ENCODE assay signal across 18 mouse cellular contexts in genomic region chr7:126856741-126857420, GRCm38 (mm10). TPM values are rescaled to one million over a fixed set of nuclear protein-coding genes. Genes with fewer than 3 reads are reported as not detected.
DNase-seq lines count a peak whose midpoint lies in the region; ATAC-seq and TF ChIP-seq lines count a peak whose summit lies in the region.
"Had no signal": no experiment of that assay in that cellular context is flagged by ENCODE, and none has a peak within 500 bp of the region (broad histone marks: within the 10 kb centered on the region; RNA-seq: fewer than 3 reads in every experiment).

No protein-coding gene starts in this region.

- peaks cover 82% of the 10 kb centered on the region for H3K36me3 ChIP-seq in embryonic facial prominence, embryonic 13.5 days
- peaks cover 89% of the 10 kb centered on the region for H3K36me3 ChIP-seq in embryonic facial prominence, embryonic 10.5 days (replicated peaks)
- H3K36me3 ChIP-seq in ES-Bruce4 (ENCODE audit: control insufficient read depth, insufficient read depth, low read length, poor library complexity, severe bottlenecking) = peaks cover 34% of the 10 kb centered on the region
- peaks cover 44% of the 10 kb centered on the region for H3K36me3 ChIP-seq in lung, embryonic 15.5 days

- H3K4me2 ChIP-seq in embryonic facial prominence, embryonic 13.5 days = no peak overlapping the region
- no peak overlapping the region for H3K4me2 ChIP-seq in lung, embryonic 15.5 days
- H3K4me2 ChIP-seq: embryonic facial prominence, embryonic 15.5 days; liver, embryonic 13.5 days had no signal

- intact Hi-C loops in heart, postnatal 10 days (cut with DNase I) = no loop called here

- TF ChIP-seq EP300 in ES-Bruce4 (IDR thresholded peaks at IDR 0.05; ENCODE audit: insufficient read depth, low read depth, low read length) = no peak

- 70% methylated on average over 9 of the region's 9 CpGs for WGBS in embryonic facial prominence, embryonic 13.5 days
- 80% methylated on average over 9 of the region's 9 CpGs for WGBS in embryonic facial prominence, embryonic 10.5 days
- 58% methylated on average over 9 of the region's 9 CpGs for WGBS in lung, embryonic 15.5 days

- TF ChIP-seq POLR2A in ES-Bruce4 (IDR thresholded peaks at IDR 0.05; ENCODE audit: insufficient read depth, low read length) = no peak

- peaks cover 19% of the 10 kb centered on the region for H3K4me1 ChIP-seq in embryonic facial prominence, embryonic 13.5 days
- peaks cover 17% of the 10 kb centered on the region for H3K4me1 ChIP-seq in embryonic facial prominence, embryonic 10.5 days
- peaks cover 7% of the 10 kb centered on the region for H3K4me1 ChIP-seq in ES-Bruce4 (ENCODE audit: control insufficient read depth, insufficient read depth, low read length)
- H3K4me1 ChIP-seq in lung, embryonic 15.5 days = peaks cover 6% of the 10 kb centered on the region

- H3K4me3 ChIP-seq in embryonic facial prominence, embryonic 13.5 days = no peak overlapping the region
- no peak overlapping the region for H3K4me3 ChIP-seq in embryonic facial prominence, embryonic 10.5 days
- no peak overlapping the region for H3K4me3 ChIP-seq in ES-Bruce4 (ENCODE audit: low read depth, low read length)
- no peak overlapping the region for H3K4me3 ChIP-seq in lung, embryonic 15.5 days
- H3K4me3 ChIP-seq: embryonic facial prominence, embryonic 15.5 days; gastrocnemius, adult 2 months; liver, embryonic 13.5 days had no signal

- H3K9ac ChIP-seq in embryonic facial prominence, embryonic 13.5 days = 0 out of 2 replicates have a peak overlapping the region, but pooled peaks have one; percentile 21
- H3K9ac ChIP-seq in ES-Bruce4 (ENCODE audit: low read depth, poor library complexity, severe bottlenecking) = no peak overlapping the region
- H3K9ac ChIP-seq in lung, embryonic 15.5 days = no peak overlapping the region
- H3K9ac ChIP-seq: embryonic facial prominence, embryonic 15.5 days; liver, embryonic 13.5 days had no signal

- no peak for TF ChIP-seq CTCF in ES-Bruce4 (IDR thresholded peaks at IDR 0.05; ENCODE audit: low read depth, low read length)

- no peaks in the 10 kb centered on the region for H3K27me3 ChIP-seq in embryonic facial prominence, embryonic 13.5 days
- H3K27me3 ChIP-seq in embryonic facial prominence, embryonic 10.5 days (replicated peaks; ENCODE audit: low read depth, poor library complexity, severe bottlenecking) = peaks cover 4% of the 10 kb centered on the region; the same call in 1 of the 2 replicates
- H3K27me3 ChIP-seq in ES-Bruce4 (ENCODE audit: control insufficient read depth, insufficient read depth, low read length, poor library complexity, severe bottlenecking) = no peaks in the 10 kb centered on the region
- H3K27me3 ChIP-seq in lung, embryonic 15.5 days = no peaks in the 10 kb centered on the region
- H3K27me3 ChIP-seq: embryonic facial prominence, embryonic 15.5 days; liver, embryonic 13.5 days had no signal

- H3K9me3 ChIP-seq in embryonic facial prominence, embryonic 13.5 days = no peaks in the 10 kb centered on the region
- H3K9me3 ChIP-seq in embryonic facial prominence, embryonic 10.5 days = no peaks in the 10 kb centered on the region
- H3K9me3 ChIP-seq in ES-Bruce4 (replicated peaks; ENCODE audit: control insufficient read depth, insufficient read depth, low read length, poor library complexity, severe bottlenecking) = no peaks in the 10 kb centered on the region
- H3K9me3 ChIP-seq in lung, embryonic 15.5 days = no peaks in the 10 kb centered on the region
- H3K9me3 ChIP-seq: embryonic facial prominence, embryonic 15.5 days; liver, embryonic 13.5 days had no signal

- DNase-seq in embryonic facial prominence, embryonic 10.5 days (ENCODE audit: low spot score) = no peak
- DNase-seq in thymus, adult 18-20 months = peak; percentile 44 to 57
- DNase-seq in embryo, embryonic 9.5 days (ENCODE audit: extremely low spot score) = no peak
- no peak for DNase-seq in heart, postnatal 10 days
- no peak for DNase-seq in frontal cortex, postnatal 10 days (ENCODE audit: low spot score in 2 of 2)
- DNase-seq: adrenal gland, adult 2 months; gastrocnemius, adult 2 months; heart, adult 18-20 months; kidney, postnatal 14 days; liver, embryonic 13.5 days had no signal

- H3K27ac ChIP-seq in embryonic facial prominence, embryonic 13.5 days = no peak overlapping the region
- H3K27ac ChIP-seq in embryonic facial prominence, embryonic 10.5 days (replicated peaks) = no peak overlapping the region
- H3K27ac ChIP-seq in ES-Bruce4 (ENCODE audit: insufficient read depth, low read length) = peak overlapping the region; percentile 50
- H3K27ac ChIP-seq in lung, embryonic 15.5 days = peak overlapping the region; percentile 20
- H3K27ac ChIP-seq: embryonic facial prominence, embryonic 15.5 days; gastrocnemius, adult 2 months; liver, embryonic 13.5 days had no signal

- ATAC-seq in embryonic facial prominence, embryonic 13.5 days (ENCODE audit: insufficient number of reproducible peaks, insufficient read depth, low FRiP score, low TSS enrichment, low read depth) = no peak
- peak; percentile 19; the same call in 1 of the 2 replicates for ATAC-seq in lung, embryonic 15.5 days (ENCODE audit: borderline replicate concordance, extremely low read depth, low FRiP score, low TSS enrichment)
- ATAC-seq: forebrain, embryonic 14.5 days had no signal

RNA-seq across cellular contexts. Expression of gene Hirip3, which starts 4.9 kb away (rescaled TPM):
- 37.5 and 43.0 TPM in 2 replicates for polyA plus RNA-seq in embryonic facial prominence, embryonic 13.5 days (2015; fragmentation: Nextera tagmentation; extraction: Ambion mirVana)
- polyA plus RNA-seq in embryonic facial prominence, embryonic 10.5 days (2016; fragmentation: Nextera tagmentation; extraction: Ambion mirVana) = 49.3 and 57.0 TPM in 2 replicates
- polyA plus RNA-seq in ES-Bruce4 (2011; ENCODE audit: insufficient read depth, insufficient read length, low read depth, missing spikeins) = 116 and 120 TPM in 2 replicates
- polyA plus RNA-seq in lung, embryonic 15.5 days (2015; fragmentation: Nextera tagmentation; extraction: Ambion mirVana) = 31.6 and 34.4 TPM in 2 replicates
- 10 to 100 TPM; 10.3 to 13.8 TPM for total RNA-seq in heart, postnatal 10 days (2021)

RNA-seq across cellular contexts. Expression of gene Ino80e, which starts 5.3 kb away (rescaled TPM):
- 84.1 and 108 TPM in 2 replicates for polyA plus RNA-seq in embryonic facial prominence, embryonic 13.5 days (2015; fragmentation: Nextera tagmentation; extraction: Ambion mirVana)
- polyA plus RNA-seq in embryonic facial prominence, embryonic 10.5 days (2016; fragmentation: Nextera tagmentation; extraction: Ambion mirVana) = 114 and 118 TPM in 2 replicates
- polyA plus RNA-seq in ES-Bruce4 (2011; ENCODE audit: insufficient read depth, insufficient read length, low read depth, missing spikeins) = 104 and 118 TPM in 2 replicates
- polyA plus RNA-seq in lung, embryonic 15.5 days (2015; fragmentation: Nextera tagmentation; extraction: Ambion mirVana) = 76.6 and 78.3 TPM in 2 replicates
- 10 to 100 TPM; 23.8 to 30.0 TPM for total RNA-seq in heart, postnatal 10 days (2021)

RNA-seq across cellular contexts. Expression of gene Doc2a, which starts 9.7 kb away (rescaled TPM):
- polyA plus RNA-seq in embryonic facial prominence, embryonic 13.5 days (2015; fragmentation: Nextera tagmentation; extraction: Ambion mirVana) = 1.6 and 1.9 TPM in 2 replicates
- polyA plus RNA-seq in embryonic facial prominence, embryonic 10.5 days (2016; fragmentation: Nextera tagmentation; extraction: Ambion mirVana) = 3.1 and 5.5 TPM in 2 replicates
- 3.2 and 3.3 TPM in 2 replicates for polyA plus RNA-seq in ES-Bruce4 (2011; ENCODE audit: insufficient read depth, insufficient read length, low read depth, missing spikeins)
- 0.81 and 1.1 TPM in 2 replicates for polyA plus RNA-seq in lung, embryonic 15.5 days (2015; fragmentation: Nextera tagmentation; extraction: Ambion mirVana)
- not detected for total RNA-seq in heart, postnatal 10 days (2021)
- total RNA-seq: gastrocnemius, adult 2 months; heart, adult 18-20 months; heart, postnatal 25 days had no signal

RNA-seq across cellular contexts. Expression of gene 4930451I11Rik, which starts 25.4 kb away (rescaled TPM):
- not detected in 2 replicates for polyA plus RNA-seq in embryonic facial prominence, embryonic 13.5 days (2015; fragmentation: Nextera tagmentation; extraction: Ambion mirVana)
- polyA plus RNA-seq in embryonic facial prominence, embryonic 10.5 days (2016; fragmentation: Nextera tagmentation; extraction: Ambion mirVana) = not detected in 2 replicates
- not detected in 2 replicates for polyA plus RNA-seq in ES-Bruce4 (2011; ENCODE audit: insufficient read depth, insufficient read length, low read depth, missing spikeins)
- polyA plus RNA-seq in lung, embryonic 15.5 days (2015; fragmentation: Nextera tagmentation; extraction: Ambion mirVana) = not detected in 2 replicates
- total RNA-seq in heart, postnatal 10 days (2021) = not detected
- total RNA-seq: adrenal gland, adult 2 months; gastrocnemius, adult 2 months; heart, adult 18-20 months; heart, postnatal 25 days; layer of hippocampus, postnatal 10 days; left cerebral cortex, postnatal 25 days had no signal
- polyA plus RNA-seq: adrenal gland, adult 2 months; embryonic facial prominence, embryonic 15.5 days; forebrain, embryonic 14.5 days; liver, embryonic 13.5 days had no signal

RNA-seq across cellular contexts. Expression of gene Taok2, which starts 27.6 kb away (rescaled TPM):
- 53.4 and 53.6 TPM in 2 replicates for polyA plus RNA-seq in embryonic facial prominence, embryonic 13.5 days (2015; fragmentation: Nextera tagmentation; extraction: Ambion mirVana)
- polyA plus RNA-seq in embryonic facial prominence, embryonic 10.5 days (2016; fragmentation: Nextera tagmentation; extraction: Ambion mirVana) = 55.3 and 56.9 TPM in 2 replicates
- 37.9 and 41.0 TPM in 2 replicates for polyA plus RNA-seq in ES-Bruce4 (2011; ENCODE audit: insufficient read depth, insufficient read length, low read depth, missing spikeins)
- polyA plus RNA-seq in lung, embryonic 15.5 days (2015; fragmentation: Nextera tagmentation; extraction: Ambion mirVana) = 48.0 and 55.0 TPM in 2 replicates
- total RNA-seq in heart, postnatal 10 days (2021) = 10 to 100 TPM; 65.6 to 65.7 TPM

Comparison
In these comparisons a context has a peak if more than half of its experiments do, and no peak if none do; other contexts are left out.
1. H3K27ac ChIP-seq: peak in ES-Bruce4 (single experiment) and lung, embryonic 15.5 days (single experiment); none in embryonic facial prominence, embryonic 13.5 days (single experiment) and embryonic facial prominence, embryonic 10.5 days (single experiment).
2. DNase-seq: peak in thymus, adult 18-20 months (2 of 2); none in embryonic facial prominence, embryonic 10.5 days (single experiment), embryo, embryonic 9.5 days (single experiment), heart, postnatal 10 days (0 of 2) and frontal cortex, postnatal 10 days (0 of 2).